In genomic region chr7:144562016-144562415, GRCm38 (mm10) we compare ENCODE assay signal across 23 mouse cellular contexts. TPM values are rescaled to one million over a fixed set of nuclear protein-coding genes. Genes with fewer than 3 reads are reported as not detected.
DNase-seq lines count a peak whose midpoint lies in the region; ATAC-seq lines count a peak whose summit lies in the region.
"Had no signal": no experiment of that assay in that cellular context is flagged by ENCODE, and none has a peak within 500 bp of the region (broad histone marks: within the 10 kb centered on the region; RNA-seq: fewer than 3 reads in every experiment).

No protein-coding gene starts in this region.

- H3K36me3 ChIP-seq in hindbrain, embryonic 10.5 days = no peaks in the 10 kb centered on the region
- H3K36me3 ChIP-seq in hindbrain, embryonic 14.5 days (replicated peaks; ENCODE audit: control insufficient read depth, insufficient read depth) = no peaks in the 10 kb centered on the region
- H3K36me3 ChIP-seq: embryonic facial prominence, embryonic 12.5 days; forebrain, embryonic 15.5 days; G1E; heart, embryonic 12.5 days; hindbrain, embryonic 15.5 days; limb, embryonic 12.5 days; liver, embryonic 13.5 days; lung, embryonic 15.5 days had no signal

- no peak overlapping the region for H3K4me2 ChIP-seq in hindbrain, embryonic 14.5 days (replicated peaks)
- H3K4me2 ChIP-seq: embryonic facial prominence, embryonic 12.5 days; forebrain, embryonic 15.5 days; heart, embryonic 12.5 days; hindbrain, embryonic 15.5 days; limb, embryonic 12.5 days; liver, embryonic 13.5 days; lung, embryonic 15.5 days had no signal

- 0% methylated on average over 3 of the region's 3 CpGs for WGBS in hindbrain, embryonic 10.5 days
- WGBS in hindbrain, embryonic 14.5 days = 3% methylated on average over 3 of the region's 3 CpGs

- no peak overlapping the region for H3K27ac ChIP-seq in hindbrain, embryonic 10.5 days
- no peak overlapping the region for H3K27ac ChIP-seq in hindbrain, embryonic 14.5 days
- H3K27ac ChIP-seq: embryonic facial prominence, embryonic 12.5 days; forebrain, embryonic 15.5 days; hindbrain, embryonic 15.5 days; limb, embryonic 12.5 days; liver, embryonic 13.5 days; lung, embryonic 15.5 days had no signal

- H3K27me3 ChIP-seq in hindbrain, embryonic 10.5 days (ENCODE audit: insufficient read depth, poor library complexity, severe bottlenecking) = peaks cover 71% of the 10 kb centered on the region
- H3K27me3 ChIP-seq in hindbrain, embryonic 14.5 days (ENCODE audit: control insufficient read depth, insufficient read depth, low read length) = no peaks in the 10 kb centered on the region
- H3K27me3 ChIP-seq: embryonic facial prominence, embryonic 12.5 days; forebrain, embryonic 15.5 days; hindbrain, embryonic 15.5 days; limb, embryonic 12.5 days; lung, embryonic 15.5 days had no signal

- peaks cover 31% of the 10 kb centered on the region for H3K4me1 ChIP-seq in hindbrain, embryonic 10.5 days (replicated peaks)
- H3K4me1 ChIP-seq in hindbrain, embryonic 14.5 days (replicated peaks; ENCODE audit: control insufficient read depth, insufficient read depth, low read length) = no peaks in the 10 kb centered on the region
- H3K4me1 ChIP-seq: embryonic facial prominence, embryonic 12.5 days; forebrain, embryonic 15.5 days; hindbrain, embryonic 15.5 days; limb, embryonic 12.5 days; liver, embryonic 13.5 days had no signal

- no peak overlapping the region for H3K9ac ChIP-seq in hindbrain, embryonic 14.5 days
- H3K9ac ChIP-seq: embryonic facial prominence, embryonic 12.5 days; forebrain, embryonic 15.5 days; heart, embryonic 12.5 days; hindbrain, embryonic 15.5 days; limb, embryonic 12.5 days; liver, embryonic 13.5 days; lung, embryonic 15.5 days had no signal

- no peak for ATAC-seq in hindbrain, embryonic 14.5 days (ENCODE audit: low FRiP score)
- no peak for ATAC-seq in granulocyte monocyte progenitor cell, adult 5-6 weeks (replicated peaks; ENCODE audit: poor library complexity, severe bottlenecking)
- ATAC-seq: forebrain, embryonic 15.5 days; intestine, embryonic 16.5 days had no signal

- no peaks in the 10 kb centered on the region for H3K9me3 ChIP-seq in hindbrain, embryonic 10.5 days
- no peaks in the 10 kb centered on the region for H3K9me3 ChIP-seq in hindbrain, embryonic 14.5 days (ENCODE audit: control insufficient read depth, low read length)
- H3K9me3 ChIP-seq: embryonic facial prominence, embryonic 12.5 days; forebrain, embryonic 15.5 days; G1E; heart, embryonic 12.5 days; hindbrain, embryonic 15.5 days; limb, embryonic 12.5 days; liver, embryonic 13.5 days; lung, embryonic 15.5 days had no signal

- no peak overlapping the region for H3K4me3 ChIP-seq in hindbrain, embryonic 10.5 days
- no peak overlapping the region for H3K4me3 ChIP-seq in hindbrain, embryonic 14.5 days (replicated peaks; ENCODE audit: low read length)
- H3K4me3 ChIP-seq: embryonic facial prominence, embryonic 12.5 days; erythroblast, embryonic 14.5 days; forebrain, embryonic 15.5 days; heart, embryonic 12.5 days; hindbrain, embryonic 15.5 days; limb, embryonic 12.5 days; liver, embryonic 13.5 days; lung, embryonic 15.5 days had no signal

- peak; percentile 76 for DNase-seq in hindbrain, embryonic 10.5 days (ENCODE audit: low spot score)
- DNase-seq in hindbrain, embryonic 14.5 days (ENCODE audit: low spot score) = no peak
- DNase-seq in lung, postnatal 10 days = peak; percentile 60
- no peak for DNase-seq in lung, postnatal 25 days (ENCODE audit: low spot score)
- DNase-seq in embryo, embryonic 10 days (ENCODE audit: low spot score) = peak; percentile 84
- DNase-seq in mesoderm, embryonic 11.5 days (ENCODE audit: low read depth, low spot score) = peak; percentile 56
- DNase-seq in ovary, postnatal 14 days (ENCODE audit: low spot score) = no peak
- DNase-seq: adrenal gland, postnatal 25 days; cerebellum, adult 11-12 months; cerebellum, postnatal 36 days; gastrocnemius, postnatal 36 days; heart, postnatal 14 days; liver, embryonic 13.5 days had no signal

RNA-seq across cellular contexts. Expression of gene Ppfia1, which starts 8.5 kb away (rescaled TPM):
- polyA plus RNA-seq in hindbrain, embryonic 10.5 days (2016; fragmentation: Nextera tagmentation; extraction: Ambion mirVana) = 33.2 and 38.1 TPM in 2 replicates
- polyA plus RNA-seq in hindbrain, embryonic 14.5 days (2014; fragmentation: Nextera tagmentation; extraction: Ambion mirVana) = 26.0 and 29.3 TPM in 2 replicates
- 29.4 and 31.4 TPM in 2 replicates for total RNA-seq in granulocyte monocyte progenitor cell, adult 5-6 weeks (2014; fragmentation: Nextera tagmentation)
- 35.4 and 39.8 TPM in 2 replicates for total RNA-seq in granulocyte monocyte progenitor cell, adult 5-6 weeks (2017)

RNA-seq across cellular contexts. Expression of gene Fadd, which starts 20.2 kb away (rescaled TPM):
- 10.1 TPM in 2 replicates for polyA plus RNA-seq in hindbrain, embryonic 10.5 days (2016; fragmentation: Nextera tagmentation; extraction: Ambion mirVana)
- 4.6 and 5.4 TPM in 2 replicates for polyA plus RNA-seq in hindbrain, embryonic 14.5 days (2014; fragmentation: Nextera tagmentation; extraction: Ambion mirVana)
- total RNA-seq in granulocyte monocyte progenitor cell, adult 5-6 weeks (2014; fragmentation: Nextera tagmentation) = 8.3 and 13.2 TPM in 2 replicates
- 6.7 and 8.1 TPM in 2 replicates for total RNA-seq in granulocyte monocyte progenitor cell, adult 5-6 weeks (2017)

Comparison
In these comparisons a context has a peak if more than half of its experiments do, and no peak if none do; other contexts are left out.
1. DNase-seq: peak in hindbrain, embryonic 10.5 days (single experiment), lung, postnatal 10 days (single experiment), embryo, embryonic 10 days (single experiment) and mesoderm, embryonic 11.5 days (single experiment); none in hindbrain, embryonic 14.5 days (single experiment), lung, postnatal 25 days (single experiment) and ovary, postnatal 14 days (single experiment).